Mouse (Mus musculus) C2C12 (cell line): ENCODE data around the gene Ryr1.

Experiments used
- CEBPB ChIP-seq: IDR thresholded peaks from one replicate; pipeline ENCODE4 v1.6.1; 2011; ENCODE audit warnings: low read depth, mild to moderate bottlenecking, control low read depth, moderate library complexity
- CTCF ChIP-seq: IDR thresholded peaks from one replicate; pipeline ENCODE4 v1.5.1; 2011; ENCODE audit not compliant: control insufficient read depth, insufficient read depth, insufficient read length
- FOSL1 ChIP-seq: IDR thresholded peaks from one replicate; pipeline ENCODE4 v1.8.0; 2011; ENCODE audit warnings: mild to moderate bottlenecking, low read length; ENCODE audit not compliant: poor library complexity, insufficient read depth, severe bottlenecking
- MAX ChIP-seq: IDR thresholded peaks from one replicate; pipeline ENCODE4 v1.6.1; 2011; ENCODE audit warnings: mild to moderate bottlenecking, control low read depth
- MYOD1 ChIP-seq: IDR thresholded peaks from one replicate; pipeline ENCODE4 v1.6.1; 2011; ENCODE audit warnings: low read depth; ENCODE audit not compliant: control insufficient read depth, insufficient read length
- MYOG ChIP-seq: IDR thresholded peaks from one replicate; pipeline ENCODE4 v1.6.1; 2011; ENCODE audit not compliant: control insufficient read depth, insufficient read length; ENCODE audit errors: extremely low read depth
- USF1 ChIP-seq: IDR thresholded peaks from one replicate; pipeline ENCODE4 v1.6.1; 2011; ENCODE audit warnings: low read depth, mild to moderate bottlenecking, control low read depth, moderate library complexity

- no peak for TF ChIP-seq CTCF
- no peak for TF ChIP-seq USF1
- no peak for TF ChIP-seq MYOD1
- no peak for TF ChIP-seq CEBPB
- TF ChIP-seq MAX: no peak
- TF ChIP-seq FOSL1: no peak
- no peak for TF ChIP-seq MYOG
Measured at GRCm38 (mm10) chr7:29067758-29068157, 57.2 kb downstream of the Ryr1 start.
